Mouse (Mus musculus): ENCODE data around the gene Slc24a1. TPM values are rescaled to one million over a fixed set of nuclear protein-coding genes. Genes with fewer than 3 reads are reported as not detected.
A peak's percentile ranks its signal among the peaks of the same experiment; 100 is the strongest.

The Slc24a1 gene
- total and polyA plus RNA-seq, 3 experiments = 0.05 TPM; not detected in 2

DNA sequence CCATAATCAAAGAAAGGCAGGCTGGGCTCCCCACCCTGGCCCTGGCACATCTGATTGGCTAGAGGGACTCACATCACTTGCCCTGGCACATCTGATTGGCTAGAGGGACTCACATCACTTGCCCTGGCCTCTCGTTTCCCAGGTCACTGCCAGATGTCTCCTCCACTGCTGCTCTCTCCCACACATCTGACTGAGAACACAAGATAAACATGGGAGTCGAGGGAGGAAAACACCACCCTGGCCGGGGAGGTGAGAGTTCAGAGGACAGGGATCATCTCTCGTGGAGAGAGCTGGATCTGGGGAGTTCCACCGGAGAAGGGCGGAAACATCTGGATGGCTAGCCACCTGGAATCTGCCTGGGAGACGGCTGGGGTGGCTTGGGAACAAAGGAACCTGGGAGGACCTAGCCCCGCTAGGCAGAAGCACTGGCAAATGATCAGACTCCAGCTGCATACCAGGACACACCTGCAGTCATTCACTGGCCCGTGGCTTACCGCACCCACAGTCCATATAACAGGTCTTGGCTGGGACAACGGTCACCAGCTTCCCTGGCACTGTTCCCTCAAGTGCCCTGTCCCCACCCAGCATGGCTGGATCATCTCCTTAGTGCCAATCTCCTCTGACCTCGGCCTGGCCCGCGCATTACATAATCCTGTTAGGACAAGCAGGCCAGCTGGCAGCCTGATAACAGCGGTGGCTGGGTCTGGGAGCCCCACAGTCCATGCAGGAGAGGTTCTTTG lies 17.2 kb downstream of the Slc24a1 start:
- peaks cover 29% of the 10 kb centered on the region for H3K4me1 ChIP-seq (ENCODE audit: insufficient read depth, low read depth, low read length)
- no peak overlapping the region for H3K4me3 ChIP-seq (ENCODE audit: low read depth, low read length)
- DNase-seq (ENCODE audit: low spot score) = no peak
- peaks cover 76% of the 10 kb centered on the region for H3K27me3 ChIP-seq (ENCODE audit: insufficient read depth, low read length)
- TF ChIP-seq CTCF (IDR thresholded peaks at IDR 0.05; ENCODE audit: low read depth, low read length) = no peak
- no peak for TF ChIP-seq POLR2AphosphoS5 (IDR thresholded peaks at IDR 0.05; ENCODE audit: insufficient replicate concordance, low read depth, low read length)
- no peak for TF ChIP-seq TAL1 (conservative IDR thresholded peaks at IDR 0.05; ENCODE audit: low read depth, low read length)
- TF ChIP-seq GATA1 (IDR thresholded peaks at IDR 0.05; ENCODE audit: borderline replicate concordance, low read length) = no peak
- no peak for TF ChIP-seq GATA2 (IDR thresholded peaks at IDR 0.05; ENCODE audit: borderline replicate concordance, low read depth, low read length)
- no peaks in the 10 kb centered on the region for H3K9me3 ChIP-seq (replicated peaks)
- no peak for ATAC-seq (ENCODE audit: extremely low read depth, insufficient number of reproducible peaks, low FRiP score, poor library complexity, severe bottlenecking)
- no peaks in the 10 kb centered on the region for H3K36me3 ChIP-seq (replicated peaks)

DNA sequence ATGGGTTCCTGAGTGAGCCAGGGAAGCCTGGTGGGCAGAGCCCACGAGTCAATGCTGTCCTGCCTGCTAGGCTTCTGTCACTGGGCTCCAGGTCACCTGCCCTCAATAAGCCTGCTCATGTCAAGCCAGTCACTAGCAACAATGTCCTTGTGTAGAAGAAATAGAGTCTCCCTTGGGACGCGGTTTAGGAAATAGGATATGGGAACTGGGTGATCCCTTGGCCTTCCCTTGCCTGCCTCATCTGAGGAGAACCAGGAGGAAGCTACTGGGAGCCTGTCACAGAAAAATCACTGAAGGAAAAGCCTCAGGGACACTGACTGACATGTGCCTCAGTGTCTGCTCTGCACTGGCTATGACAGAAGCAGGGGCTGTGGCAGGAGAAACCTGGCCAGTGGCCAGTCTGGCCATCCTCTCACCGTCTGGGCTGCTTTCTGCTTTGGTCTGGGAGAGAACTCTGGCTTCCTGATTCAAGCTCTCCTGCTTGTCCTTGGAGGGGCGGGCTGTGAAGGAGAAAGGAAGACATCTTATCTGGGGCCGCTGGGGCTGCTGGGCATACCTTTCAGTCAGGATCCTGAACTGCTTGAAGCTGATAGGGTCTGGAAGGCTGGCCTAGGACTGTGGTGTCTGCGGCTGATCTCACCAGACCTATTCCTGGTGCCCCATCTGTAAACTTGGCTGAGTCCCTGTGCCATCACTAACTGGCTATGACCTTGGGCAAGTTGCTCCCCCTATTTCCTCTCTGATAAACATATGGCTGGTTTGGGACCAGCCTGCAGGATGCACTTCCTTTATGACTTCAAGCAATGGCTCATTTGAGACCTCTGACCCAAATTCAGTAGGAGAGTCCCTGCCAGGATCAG lies 19.4 kb downstream of the Slc24a1 start:
- Histone ChIP-seq H3K9me3 (replicated peaks) (no peaks in the 10 kb centered on the region), H3K4me3 (ENCODE audit: low read depth, low read length) (no peak overlapping the region), H3K27me3 (ENCODE audit: insufficient read depth, low read length) (peaks cover 63% of the 10 kb centered on the region), H3K36me3 (replicated peaks) (no peaks in the 10 kb centered on the region), H3K4me1 (ENCODE audit: insufficient read depth, low read depth, low read length) (peaks cover 16% of the 10 kb centered on the region; the same call in 1 of the 2 replicates)
- TF ChIP-seq TAL1 (conservative IDR thresholded peaks at IDR 0.05; ENCODE audit: low read depth, low read length) (no peak), GATA2 (IDR thresholded peaks at IDR 0.05; ENCODE audit: borderline replicate concordance, low read depth, low read length) (no peak), CTCF (IDR thresholded peaks at IDR 0.05; ENCODE audit: low read depth, low read length) (no peak), POLR2AphosphoS5 (IDR thresholded peaks at IDR 0.05; ENCODE audit: insufficient replicate concordance, low read depth, low read length) (no peak)
- DNase-seq (ENCODE audit: low spot score) = no peak
- no peak for ATAC-seq (ENCODE audit: extremely low read depth, insufficient number of reproducible peaks, low FRiP score, poor library complexity, severe bottlenecking)

- ATAC-seq (ENCODE audit: extremely low read depth, insufficient number of reproducible peaks, low FRiP score, poor library complexity, severe bottlenecking) (no peak), DNase-seq (ENCODE audit: low spot score) (no peak)
- no peaks in the 10 kb centered on the region for H3K9me3 ChIP-seq (replicated peaks)
- no peak overlapping the region for H3K4me3 ChIP-seq (ENCODE audit: low read depth, low read length)
- peaks cover 54% of the 10 kb centered on the region for H3K27me3 ChIP-seq (ENCODE audit: insufficient read depth, low read length)
- H3K4me1 ChIP-seq (ENCODE audit: insufficient read depth, low read depth, low read length) = peaks cover 8% of the 10 kb centered on the region; the same call in 1 of the 2 replicates
- no peaks in the 10 kb centered on the region for H3K36me3 ChIP-seq (replicated peaks)
- TF ChIP-seq GATA2 (IDR thresholded peaks at IDR 0.05; ENCODE audit: borderline replicate concordance, low read depth, low read length) (no peak), GATA1 (IDR thresholded peaks at IDR 0.05; ENCODE audit: borderline replicate concordance, low read length) (no peak), CTCF (IDR thresholded peaks at IDR 0.05; ENCODE audit: low read depth, low read length) (no peak), TAL1 (conservative IDR thresholded peaks at IDR 0.05; ENCODE audit: low read depth, low read length) (no peak), POLR2AphosphoS5 (IDR thresholded peaks at IDR 0.05; ENCODE audit: insufficient replicate concordance, low read depth, low read length) (no peak)
Measured at GRCm38 (mm10) chr9:64930256-64930655, 21.2 kb downstream of the Slc24a1 start.

GRCm38 (mm10) chr9:64926201-64926991 lies 25.0 kb downstream of the Slc24a1 start:
- H3K27me3 ChIP-seq (ENCODE audit: insufficient read depth, low read length) = peaks cover 18% of the 10 kb centered on the region
- peaks cover 31% of the 10 kb centered on the region for H3K36me3 ChIP-seq (replicated peaks)
- H3K4me3 ChIP-seq (ENCODE audit: low read depth, low read length) = no peak overlapping the region
- DNase-seq (ENCODE audit: low spot score) = no peak
- H3K4me1 ChIP-seq (ENCODE audit: insufficient read depth, low read depth, low read length) = no peaks in the 10 kb centered on the region
- no peaks in the 10 kb centered on the region for H3K9me3 ChIP-seq (replicated peaks)
- no peak for TF ChIP-seq CTCF (IDR thresholded peaks at IDR 0.05; ENCODE audit: low read depth, low read length)
- 0 out of 2 replicates have a peak, but pooled peaks have one; percentile 28 for TF ChIP-seq POLR2AphosphoS5 (IDR thresholded peaks at IDR 0.05; ENCODE audit: insufficient replicate concordance, low read depth, low read length)
- ATAC-seq (ENCODE audit: extremely low read depth, insufficient number of reproducible peaks, low FRiP score, poor library complexity, severe bottlenecking) = no peak

- DNase-seq (ENCODE audit: low spot score) (no peak), ATAC-seq (ENCODE audit: extremely low read depth, insufficient number of reproducible peaks, low FRiP score, poor library complexity, severe bottlenecking) (no peak)
- peaks cover 12% of the 10 kb centered on the region for H3K27me3 ChIP-seq (ENCODE audit: insufficient read depth, low read length)
- H3K9me3 ChIP-seq (replicated peaks) = no peaks in the 10 kb centered on the region
- H3K4me3 ChIP-seq (ENCODE audit: low read depth, low read length) = no peak overlapping the region
- TF ChIP-seq POLR2AphosphoS5 (IDR thresholded peaks at IDR 0.05; ENCODE audit: insufficient replicate concordance, low read depth, low read length) (peak; percentile 74; the same call in 1 of the 2 replicates), CTCF (IDR thresholded peaks at IDR 0.05; ENCODE audit: low read depth, low read length) (no peak)
- no peaks in the 10 kb centered on the region for H3K4me1 ChIP-seq (ENCODE audit: insufficient read depth, low read depth, low read length)
- H3K36me3 ChIP-seq (replicated peaks) = peaks cover 37% of the 10 kb centered on the region
Measured at GRCm38 (mm10) chr9:64925771-64926170, 25.6 kb downstream of the Slc24a1 start.

DNA sequence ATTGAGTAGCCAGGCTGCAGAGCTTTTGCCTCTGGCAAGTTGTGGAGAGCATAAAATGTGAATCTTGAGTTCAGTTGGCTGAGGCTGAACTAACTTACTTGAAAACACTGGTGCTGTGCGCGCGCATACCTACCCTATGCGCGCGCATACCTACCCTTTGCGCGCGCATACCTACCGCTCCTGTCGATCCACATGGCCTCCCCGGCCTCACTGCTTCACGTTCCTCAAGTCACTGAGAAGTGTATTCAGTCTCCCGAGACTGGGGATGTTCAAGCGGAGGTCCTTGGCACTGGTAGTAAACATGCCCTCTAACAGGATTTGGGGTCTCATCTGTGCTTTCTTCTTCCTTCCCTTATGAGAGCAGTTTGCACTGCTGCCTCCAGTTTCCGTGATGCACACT lies 32.8 kb downstream of the Slc24a1 start:
- TF ChIP-seq TAL1 (conservative IDR thresholded peaks at IDR 0.05; ENCODE audit: low read depth, low read length) = no peak
- TF ChIP-seq GATA2 (IDR thresholded peaks at IDR 0.05; ENCODE audit: borderline replicate concordance, low read depth, low read length) = no peak
- TF ChIP-seq CTCF (IDR thresholded peaks at IDR 0.05; ENCODE audit: low read depth, low read length) = no peak
- TF ChIP-seq GATA1 (IDR thresholded peaks at IDR 0.05; ENCODE audit: borderline replicate concordance, low read length) = no peak
- no peak for TF ChIP-seq POLR2AphosphoS5 (IDR thresholded peaks at IDR 0.05; ENCODE audit: insufficient replicate concordance, low read depth, low read length)
- no peaks in the 10 kb centered on the region for H3K27me3 ChIP-seq (ENCODE audit: insufficient read depth, low read length)
- ATAC-seq (ENCODE audit: extremely low read depth, insufficient number of reproducible peaks, low FRiP score, poor library complexity, severe bottlenecking) (no peak), DNase-seq (ENCODE audit: low spot score) (no peak)
- no peaks in the 10 kb centered on the region for H3K9me3 ChIP-seq (replicated peaks)
- peaks cover 82% of the 10 kb centered on the region for H3K36me3 ChIP-seq (replicated peaks)
- H3K4me1 ChIP-seq (ENCODE audit: insufficient read depth, low read depth, low read length) = no peaks in the 10 kb centered on the region
- no peak overlapping the region for H3K4me3 ChIP-seq (ENCODE audit: low read depth, low read length)

All from G1E (cell line).